16 mouse cellular contexts compared by ENCODE assay signal in genomic region chr5:140661427-140661826, GRCm38 (mm10). TPM values are rescaled to one million over a fixed set of nuclear protein-coding genes. Genes with fewer than 3 reads are reported as not detected.
A peak's percentile ranks its signal among the peaks of the same experiment; 100 is the strongest.
DNase-seq lines count a peak whose midpoint lies in the region; ATAC-seq and TF ChIP-seq lines count a peak whose summit lies in the region.
"Had no signal": no experiment of that assay in that cellular context is flagged by ENCODE, and none has a peak within 500 bp of the region (broad histone marks: within the 10 kb centered on the region; RNA-seq: fewer than 3 reads in every experiment).

No protein-coding gene starts in this region.

- H3K27me3 ChIP-seq in heart, embryonic 16.5 days (ENCODE audit: control insufficient read depth, insufficient read depth, low read length): no peaks in the 10 kb centered on the region
- H3K27me3 ChIP-seq in spleen, adult 2 months (ENCODE audit: control insufficient read depth, insufficient read depth, low read length): no peaks in the 10 kb centered on the region
- no peaks in the 10 kb centered on the region for H3K27me3 ChIP-seq in forebrain, embryonic 13.5 days
- H3K27me3 ChIP-seq in intestine, embryonic 16.5 days (replicated peaks; ENCODE audit: control insufficient read depth, insufficient read depth, low read length): no peaks in the 10 kb centered on the region
- H3K27me3 ChIP-seq in liver, embryonic 12.5 days (replicated peaks): peaks cover 17% of the 10 kb centered on the region; the same call in 1 of the 2 replicates
- H3K27me3 ChIP-seq in thymus, adult 2 months (ENCODE audit: control insufficient read depth, insufficient read depth, low read length): no peaks in the 10 kb centered on the region
- H3K27me3 ChIP-seq: embryonic facial prominence, embryonic 15.5 days had no signal

- TF ChIP-seq POLR2A in spleen, adult 2 months (IDR thresholded peaks at IDR 0.05; ENCODE audit: low read depth, low read length): no peak
- no peak for TF ChIP-seq POLR2A in thymus, adult 2 months (IDR thresholded peaks at IDR 0.05; ENCODE audit: control insufficient read depth, extremely low read depth, insufficient read depth, low read length, poor library complexity)

- H3K9ac ChIP-seq in heart, embryonic 16.5 days (ENCODE audit: low read length): peak overlapping the region; percentile 47
- H3K9ac ChIP-seq in forebrain, embryonic 13.5 days: peak overlapping the region; percentile 45
- peak overlapping the region; percentile 6; the same call in 1 of the 2 replicates for H3K9ac ChIP-seq in intestine, embryonic 16.5 days (ENCODE audit: low read depth, low read length)
- no peak overlapping the region for H3K9ac ChIP-seq in liver, embryonic 12.5 days
- H3K9ac ChIP-seq: embryonic facial prominence, embryonic 15.5 days had no signal

- H3K27ac ChIP-seq in heart, embryonic 16.5 days (ENCODE audit: low read length): peak overlapping the region; percentile 64
- H3K27ac ChIP-seq in spleen, adult 2 months (ENCODE audit: insufficient read depth, low read length): peak overlapping the region; percentile 31; the same call in 1 of the 2 replicates
- peak overlapping the region; percentile 94 for H3K27ac ChIP-seq in forebrain, embryonic 13.5 days
- no peak overlapping the region for H3K27ac ChIP-seq in intestine, embryonic 16.5 days (ENCODE audit: low read length)
- H3K27ac ChIP-seq in liver, embryonic 12.5 days: no peak overlapping the region
- H3K27ac ChIP-seq in thymus, adult 2 months (ENCODE audit: control insufficient read depth, insufficient read depth, low read length): no peak overlapping the region
- H3K27ac ChIP-seq: embryonic facial prominence, embryonic 15.5 days had no signal

- ATAC-seq in heart, embryonic 16.5 days (replicated peaks; ENCODE audit: extremely low read depth, insufficient read depth, low FRiP score): no peak
- no peak for ATAC-seq in forebrain, embryonic 13.5 days
- ATAC-seq in intestine, embryonic 16.5 days: no peak
- ATAC-seq in liver, embryonic 12.5 days: no peak

- no peak overlapping the region for H3K4me3 ChIP-seq in heart, embryonic 16.5 days (ENCODE audit: low read length)
- no peak overlapping the region for H3K4me3 ChIP-seq in spleen, adult 2 months (ENCODE audit: extremely low read depth, insufficient read depth, insufficient read length)
- no peak overlapping the region for H3K4me3 ChIP-seq in forebrain, embryonic 13.5 days
- H3K4me3 ChIP-seq in intestine, embryonic 16.5 days (ENCODE audit: low read length): no peak overlapping the region
- no peak overlapping the region for H3K4me3 ChIP-seq in liver, embryonic 12.5 days
- no peak overlapping the region for H3K4me3 ChIP-seq in thymus, adult 2 months (ENCODE audit: control insufficient read depth, insufficient read depth, low read length)
- H3K4me3 ChIP-seq: embryonic facial prominence, embryonic 15.5 days had no signal

- peak overlapping the region; percentile 36 for H3K4me2 ChIP-seq in heart, embryonic 16.5 days (ENCODE audit: low read depth, low read length)
- H3K4me2 ChIP-seq in forebrain, embryonic 13.5 days: no peak overlapping the region
- H3K4me2 ChIP-seq in intestine, embryonic 16.5 days (ENCODE audit: low read depth, low read length): no peak overlapping the region
- H3K4me2 ChIP-seq in liver, embryonic 12.5 days: no peak overlapping the region
- H3K4me2 ChIP-seq: embryonic facial prominence, embryonic 15.5 days had no signal

- TF ChIP-seq CTCF in spleen, adult 2 months (IDR thresholded peaks at IDR 0.05; ENCODE audit: extremely low read depth, insufficient read depth, insufficient read length, insufficient replicate concordance): no peak
- no peak for TF ChIP-seq CTCF in thymus, adult 2 months (IDR thresholded peaks at IDR 0.05; ENCODE audit: borderline replicate concordance, control insufficient read depth, extremely low read depth, insufficient read depth, low read length, poor library complexity)

- H3K4me1 ChIP-seq in heart, embryonic 16.5 days (ENCODE audit: control insufficient read depth, insufficient read depth, low read length): peaks cover 26% of the 10 kb centered on the region
- H3K4me1 ChIP-seq in spleen, adult 2 months (ENCODE audit: control insufficient read depth, insufficient read depth, insufficient read length): peaks cover 25% of the 10 kb centered on the region; the same call in 1 of the 2 replicates
- peaks cover 71% of the 10 kb centered on the region for H3K4me1 ChIP-seq in forebrain, embryonic 13.5 days
- peaks cover 44% of the 10 kb centered on the region for H3K4me1 ChIP-seq in intestine, embryonic 16.5 days (ENCODE audit: control insufficient read depth, insufficient read depth, low read length)
- peaks cover 19% of the 10 kb centered on the region for H3K4me1 ChIP-seq in liver, embryonic 12.5 days
- peaks cover 43% of the 10 kb centered on the region for H3K4me1 ChIP-seq in thymus, adult 2 months (replicated peaks; ENCODE audit: control insufficient read depth, insufficient read depth, low read length)

- no peaks in the 10 kb centered on the region for H3K36me3 ChIP-seq in heart, embryonic 16.5 days (ENCODE audit: control insufficient read depth, insufficient read depth)
- no peaks in the 10 kb centered on the region for H3K36me3 ChIP-seq in spleen, adult 2 months (ENCODE audit: control insufficient read depth, insufficient read depth, low read length)
- peaks cover 12% of the 10 kb centered on the region for H3K36me3 ChIP-seq in forebrain, embryonic 13.5 days (ENCODE audit: poor library complexity, severe bottlenecking)
- H3K36me3 ChIP-seq in intestine, embryonic 16.5 days (ENCODE audit: control insufficient read depth, insufficient read depth, low read length): no peaks in the 10 kb centered on the region
- H3K36me3 ChIP-seq in liver, embryonic 12.5 days: no peaks in the 10 kb centered on the region
- H3K36me3 ChIP-seq in thymus, adult 2 months (ENCODE audit: control insufficient read depth, insufficient read depth, low read length): no peaks in the 10 kb centered on the region
- H3K36me3 ChIP-seq: G1E had no signal

- DNase-seq in heart, adult 18-20 months: no peak
- no peak for DNase-seq in spleen, adult 2 months (ENCODE audit: low read depth in 1 of 2, low spot score in 2 of 2)
- DNase-seq in spleen, postnatal 4 days (ENCODE audit: low spot score in 2 of 2): no peak
- no peak for DNase-seq in thymus, adult 2 months
- DNase-seq: cerebellum, adult 9-10 months; heart, postnatal 14 days; kidney, postnatal 4 days; liver; lung, adult 18-20 months; thymus, postnatal 14 days had no signal

- H3K9me3 ChIP-seq in heart, embryonic 16.5 days (replicated peaks; ENCODE audit: control insufficient read depth, low read length): no peaks in the 10 kb centered on the region
- H3K9me3 ChIP-seq in forebrain, embryonic 13.5 days (replicated peaks): no peaks in the 10 kb centered on the region
- no peaks in the 10 kb centered on the region for H3K9me3 ChIP-seq in intestine, embryonic 16.5 days (ENCODE audit: control insufficient read depth, low read length)
- no peaks in the 10 kb centered on the region for H3K9me3 ChIP-seq in liver, embryonic 12.5 days (replicated peaks)
- H3K9me3 ChIP-seq: embryonic facial prominence, embryonic 15.5 days; G1E had no signal

- WGBS in heart, embryonic 16.5 days: 53% methylated on average over 8 of the region's 8 CpGs
- 64% methylated on average over 8 of the region's 8 CpGs for WGBS in spleen, adult 2 months
- WGBS in forebrain, embryonic 13.5 days: 62% methylated on average over 8 of the region's 8 CpGs
- WGBS in intestine, embryonic 16.5 days: 50% methylated on average over 8 of the region's 8 CpGs
- 70% methylated on average over 8 of the region's 8 CpGs for WGBS in liver, embryonic 12.5 days (ENCODE audit: insufficient replicate concordance)
- WGBS in thymus, adult 2 months: 87% methylated on average over 8 of the region's 8 CpGs

RNA-seq across cellular contexts. Expression of gene Ttyh3, which starts 12.6 kb away (rescaled TPM):
- 16.3 and 17.9 TPM in 2 replicates for polyA plus RNA-seq in heart, embryonic 16.5 days (2015; fragmentation: Nextera tagmentation; extraction: Ambion mirVana)
- 1 to 10 TPM; 7.6 to 7.7 TPM for total RNA-seq in heart, adult 18-20 months (2021)
- 95.1 and 118 TPM in 2 replicates for polyA plus RNA-seq in spleen, adult 2 months (2012; rRNA removed)
- polyA plus RNA-seq in forebrain, embryonic 13.5 days (2015; fragmentation: Nextera tagmentation; extraction: Ambion mirVana): 59.3 and 63.4 TPM in 2 replicates
- polyA plus RNA-seq in intestine, embryonic 16.5 days (2015; fragmentation: Nextera tagmentation; extraction: Ambion mirVana): 17.0 and 24.3 TPM in 2 replicates
- polyA plus RNA-seq in liver, embryonic 12.5 days (2016; fragmentation: Nextera tagmentation; extraction: Ambion mirVana): 13.0 and 15.6 TPM in 2 replicates
- 139 and 177 TPM in 2 replicates for polyA plus RNA-seq in thymus, adult 2 months (2012; rRNA removed)

RNA-seq across cellular contexts. Expression of gene Iqce, which starts 40.8 kb away (rescaled TPM):
- polyA plus RNA-seq in heart, embryonic 16.5 days (2015; fragmentation: Nextera tagmentation; extraction: Ambion mirVana): 9.6 and 10.3 TPM in 2 replicates
- 1 to 10 TPM; 4.0 to 5.3 TPM for total RNA-seq in heart, adult 18-20 months (2021)
- 12.2 and 12.5 TPM in 2 replicates for polyA plus RNA-seq in spleen, adult 2 months (2012; rRNA removed)
- polyA plus RNA-seq in forebrain, embryonic 13.5 days (2015; fragmentation: Nextera tagmentation; extraction: Ambion mirVana): 20.1 and 27.6 TPM in 2 replicates
- 16.7 and 18.2 TPM in 2 replicates for polyA plus RNA-seq in intestine, embryonic 16.5 days (2015; fragmentation: Nextera tagmentation; extraction: Ambion mirVana)
- polyA plus RNA-seq in liver, embryonic 12.5 days (2016; fragmentation: Nextera tagmentation; extraction: Ambion mirVana): 7.0 and 7.9 TPM in 2 replicates
- 30.0 and 31.5 TPM in 2 replicates for polyA plus RNA-seq in thymus, adult 2 months (2012; rRNA removed)

RNA-seq across cellular contexts. Expression of gene Brat1, which starts 43.4 kb away (rescaled TPM):
- polyA plus RNA-seq in heart, embryonic 16.5 days (2015; fragmentation: Nextera tagmentation; extraction: Ambion mirVana): 15.3 and 16.6 TPM in 2 replicates
- 1 to 10 TPM; 6.4 to 7.8 TPM for total RNA-seq in heart, adult 18-20 months (2021)
- 28.3 and 40.5 TPM in 2 replicates for polyA plus RNA-seq in spleen, adult 2 months (2012; rRNA removed)
- 21.2 and 25.1 TPM in 2 replicates for polyA plus RNA-seq in forebrain, embryonic 13.5 days (2015; fragmentation: Nextera tagmentation; extraction: Ambion mirVana)
- polyA plus RNA-seq in intestine, embryonic 16.5 days (2015; fragmentation: Nextera tagmentation; extraction: Ambion mirVana): 19.0 and 20.0 TPM in 2 replicates
- polyA plus RNA-seq in liver, embryonic 12.5 days (2016; fragmentation: Nextera tagmentation; extraction: Ambion mirVana): 10.6 and 12.2 TPM in 2 replicates
- 65.1 and 69.1 TPM in 2 replicates for polyA plus RNA-seq in thymus, adult 2 months (2012; rRNA removed)

RNA-seq across cellular contexts. Expression of gene Lfng, which starts 54.3 kb away (rescaled TPM):
- 6.2 and 7.7 TPM in 2 replicates for polyA plus RNA-seq in heart, embryonic 16.5 days (2015; fragmentation: Nextera tagmentation; extraction: Ambion mirVana)
- total RNA-seq in heart, adult 18-20 months (2021): 1 to 10 TPM; 6.7 to 9.9 TPM
- 165 and 240 TPM in 2 replicates for polyA plus RNA-seq in spleen, adult 2 months (2012; rRNA removed)
- 28.8 and 31.8 TPM in 2 replicates for polyA plus RNA-seq in forebrain, embryonic 13.5 days (2015; fragmentation: Nextera tagmentation; extraction: Ambion mirVana)
- 11.9 and 13.4 TPM in 2 replicates for polyA plus RNA-seq in intestine, embryonic 16.5 days (2015; fragmentation: Nextera tagmentation; extraction: Ambion mirVana)
- polyA plus RNA-seq in liver, embryonic 12.5 days (2016; fragmentation: Nextera tagmentation; extraction: Ambion mirVana): 7.4 and 8.3 TPM in 2 replicates
- polyA plus RNA-seq in thymus, adult 2 months (2012; rRNA removed): 141 and 171 TPM in 2 replicates

Comparison
In these comparisons a context has a peak if more than half of its experiments do, and no peak if none do; other contexts are left out.
1. H3K27ac ChIP-seq: peak in heart, embryonic 16.5 days (single experiment), spleen, adult 2 months (single experiment) and forebrain, embryonic 13.5 days (single experiment); none in intestine, embryonic 16.5 days (single experiment), liver, embryonic 12.5 days (single experiment) and thymus, adult 2 months (single experiment).